Mouse (Mus musculus) neutrophil, adult 59 days (primary cell): ENCODE data around the gene Cxcl5. TPM values are rescaled to one million over a fixed set of nuclear protein-coding genes. Genes with fewer than 3 reads are reported as not detected.

Experiments
- total RNA-seq, 2 experiments: library from RNA; stranded (reverse); gene quantifications; 1 replicate in 1 of 2; 2 replicates in 1 of 2; pipeline ENCODE4 v1.2.4; 2023

Gene Cxcl5
- not detected for total RNA-seq

GRCm38 (mm10) chr5:90759077-90760065 is at the start of gene Cxcl5:
Gene Cxcl5, plus strand, starts transcription at chr5:90759360.

GRCm38 (mm10) chr5:90768218-90768617 is 9.1 kb downstream of the Cxcl5 start, which contains the start of gene Ppbp:
Gene Ppbp, plus strand, starts transcription at chr5:90768518.

GRCm38 (mm10) chr5:90771880-90772653 is 12.9 kb downstream of the Cxcl5 start, which contains the start of gene Pf4:
Gene Pf4, plus strand, starts transcription at chr5:90772435.

GRCm38 (mm10) chr5:90785659-90786588 is 26.8 kb downstream of the Cxcl5 start, which contains the start of gene Cxcl3:
Gene Cxcl3, plus strand, starts transcription at chr5:90786103.

GRCm38 (mm10) chr5:90794195-90794625 is 35.0 kb downstream of the Cxcl5 start, which contains the start of gene Cxcl15:
Gene Cxcl15, plus strand, starts transcription at chr5:90794534.

Other genes with a start within 250 kb of the Cxcl5 start
- gene Afm, start 240.4 kb upstream of the Cxcl5 start, total RNA-seq: not detected
- gene 5830473C10Rik, start 198.3 kb upstream of the Cxcl5 start, total RNA-seq: not detected
- under 1 TPM in 1 of 2 experiments, not detected in 1; 0.36 TPM for gene Rassf6, start 118.7 kb upstream of the Cxcl5 start, total RNA-seq
- 10 to 100 TPM in 1 of 2 experiments, 1 to 10 TPM in 1; 7.1 to 14.8 TPM for gene Ppbp, start 9.2 kb downstream of the Cxcl5 start, total RNA-seq
- 10 to 100 TPM; 18.0 to 20.6 TPM for gene Pf4, start 13.1 kb downstream of the Cxcl5 start, total RNA-seq
- gene Cxcl3, start 26.7 kb downstream of the Cxcl5 start, total RNA-seq: 1 to 10 TPM; 2.3 to 2.6 TPM
- not detected for gene Cxcl15, start 35.2 kb downstream of the Cxcl5 start, total RNA-seq
- gene Cxcl1, start 131.9 kb downstream of the Cxcl5 start, total RNA-seq: not detected
- gene Cxcl2, start 144.5 kb downstream of the Cxcl5 start, total RNA-seq: 100 to 1,000 TPM; 405 to 433 TPM
- gene Mthfd2l, start 171.8 kb downstream of the Cxcl5 start, total RNA-seq: 1 to 10 TPM; 2.5 to 3.9 TPM